Mouse (Mus musculus) brain, adult 2 months (tissue): Measurements from ENCODE around the gene Adtrp.
A peak's percentile ranks its signal among the peaks of the same experiment; 100 is the strongest.

Experiments used
- DNase-seq: peaks from one replicate; pipeline ENCODE4 v3.0.0; 2011; ENCODE audit warnings: low read depth, low spot score

The Adtrp gene

GRCm38 (mm10) chr13:41828296-41828754, 19.2 kb downstream of the Adtrp start:
- no peak for DNase-seq

DNA sequence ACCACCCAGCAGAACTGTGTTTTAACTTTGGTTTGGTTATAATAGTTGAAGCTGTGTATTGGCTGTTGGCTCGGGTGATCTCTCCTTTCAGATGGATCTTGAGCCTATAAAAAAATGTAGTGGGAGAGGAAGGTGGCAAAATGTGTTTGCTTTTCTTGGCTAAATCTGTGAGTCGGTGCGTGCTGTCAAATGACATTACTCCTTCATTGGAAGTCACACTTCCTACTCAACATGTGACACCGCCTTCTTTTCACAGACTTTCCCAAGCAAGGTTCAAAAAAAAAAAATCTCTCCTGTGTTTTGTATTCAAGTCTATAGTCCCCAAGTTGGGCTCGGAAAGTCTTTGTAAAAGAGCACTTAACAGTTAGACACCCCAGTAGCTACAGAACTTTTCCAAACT, 19.9 kb downstream of the Adtrp start:
- DNase-seq = peak; percentile 87

GRCm38 (mm10) chr13:41825379-41825966, 22.0 kb downstream of the Adtrp start:
- peak; percentile 43 for DNase-seq

DNA sequence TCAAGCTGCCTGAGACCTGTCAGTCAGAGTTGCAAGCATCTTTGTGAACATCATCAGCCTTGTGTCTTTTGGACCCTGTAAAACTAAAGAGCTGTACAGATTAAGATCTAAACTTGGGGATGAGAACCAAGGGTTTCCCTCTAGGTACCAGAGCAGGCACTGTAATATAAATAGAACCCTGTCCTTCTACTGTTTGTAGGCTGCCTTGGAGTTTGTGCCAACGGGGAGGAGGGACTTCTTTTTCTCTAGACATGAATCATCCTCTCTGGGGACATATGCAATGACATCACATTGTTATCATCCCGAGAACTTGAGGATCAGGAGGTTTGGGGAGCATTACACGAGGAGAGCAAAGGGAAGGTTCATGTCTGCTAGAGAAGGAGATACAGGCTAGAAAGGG, 24.4 kb downstream of the Adtrp start:
- DNase-seq = peak; percentile 86

GRCm38 (mm10) chr13:41822617-41823016, 24.9 kb downstream of the Adtrp start:
- DNase-seq = peak; percentile 91

GRCm38 (mm10) chr13:41822091-41822490, 25.4 kb downstream of the Adtrp start:
- DNase-seq = no peak

DNA sequence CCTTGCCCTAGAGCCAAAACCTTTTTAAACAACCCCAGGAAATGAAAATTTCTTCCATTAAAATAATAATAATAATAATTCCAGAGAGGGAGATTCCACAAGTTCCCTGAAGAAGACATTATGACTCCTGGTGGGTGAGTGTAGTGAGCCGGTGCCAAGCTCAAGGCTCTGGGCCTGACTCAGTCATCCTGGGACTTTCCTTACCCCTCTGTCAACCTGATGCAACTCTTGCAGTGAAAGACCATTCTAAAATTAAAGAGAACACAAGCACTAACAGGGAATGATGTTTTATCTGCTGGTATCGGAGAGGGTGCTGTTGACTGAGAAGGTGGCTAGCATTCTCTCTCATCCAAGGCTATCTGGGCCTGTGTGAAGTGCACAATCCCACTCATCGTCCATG, 26.5 kb downstream of the Adtrp start:
- no peak for DNase-seq

- DNase-seq = peak; percentile 78
These were observed 27.6 kb downstream of the Adtrp start for GRCm38 (mm10) chr13:41819918-41820317.

GRCm38 (mm10) chr13:41819484-41819883, 28.0 kb downstream of the Adtrp start:
- peak; percentile 47 for DNase-seq

GRCm38 (mm10) chr13:41817583-41817982, 29.9 kb downstream of the Adtrp start:
- no peak for DNase-seq

GRCm38 (mm10) chr13:41816643-41817042, 30.8 kb downstream of the Adtrp start:
- DNase-seq = no peak

DNA sequence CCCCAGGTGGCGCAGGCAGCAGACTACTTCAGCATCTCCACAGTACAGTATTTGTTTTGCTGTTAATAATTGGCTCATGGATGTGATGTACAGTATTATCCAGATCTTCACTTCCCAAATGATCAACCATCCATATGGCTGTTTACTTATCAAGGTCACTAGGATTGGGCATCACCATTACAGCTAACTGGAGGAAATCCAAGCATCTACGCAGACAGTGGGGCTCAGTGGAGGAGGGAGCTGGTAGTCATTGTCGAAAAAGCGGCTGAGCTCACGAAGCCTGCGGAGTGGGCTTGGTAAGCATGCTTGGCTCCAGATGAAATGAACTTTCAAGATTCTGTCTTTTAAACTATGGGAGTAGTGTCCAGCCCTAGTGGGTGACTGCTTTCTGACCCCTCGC, 36.7 kb downstream of the Adtrp start:
- no peak for DNase-seq

- no peak for DNase-seq
These were observed 39.7 kb downstream of the Adtrp start for GRCm38 (mm10) chr13:41807815-41808214.

DNA sequence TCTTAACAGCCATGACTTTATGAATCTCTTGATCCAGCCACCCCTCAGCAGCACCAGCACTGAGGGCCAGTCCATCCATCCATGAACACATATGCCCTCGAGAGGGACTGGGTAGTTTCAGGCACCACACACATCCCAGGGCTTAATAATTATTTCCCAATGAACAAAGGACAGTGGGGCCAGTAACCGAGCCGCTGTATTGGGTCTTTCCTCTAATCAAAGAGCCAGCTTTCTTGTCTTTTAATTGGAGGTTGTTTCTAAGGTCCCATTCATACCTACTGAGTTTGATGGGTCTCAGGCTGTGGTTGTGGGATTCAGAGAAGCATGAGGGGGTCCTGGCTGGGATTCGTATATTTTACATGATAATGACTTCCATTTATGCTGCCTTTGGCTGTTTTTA, 40.2 kb downstream of the Adtrp start:
- no peak for DNase-seq

GRCm38 (mm10) chr13:41805138-41805820, 42.2 kb downstream of the Adtrp start:
- DNase-seq = no peak

DNA sequence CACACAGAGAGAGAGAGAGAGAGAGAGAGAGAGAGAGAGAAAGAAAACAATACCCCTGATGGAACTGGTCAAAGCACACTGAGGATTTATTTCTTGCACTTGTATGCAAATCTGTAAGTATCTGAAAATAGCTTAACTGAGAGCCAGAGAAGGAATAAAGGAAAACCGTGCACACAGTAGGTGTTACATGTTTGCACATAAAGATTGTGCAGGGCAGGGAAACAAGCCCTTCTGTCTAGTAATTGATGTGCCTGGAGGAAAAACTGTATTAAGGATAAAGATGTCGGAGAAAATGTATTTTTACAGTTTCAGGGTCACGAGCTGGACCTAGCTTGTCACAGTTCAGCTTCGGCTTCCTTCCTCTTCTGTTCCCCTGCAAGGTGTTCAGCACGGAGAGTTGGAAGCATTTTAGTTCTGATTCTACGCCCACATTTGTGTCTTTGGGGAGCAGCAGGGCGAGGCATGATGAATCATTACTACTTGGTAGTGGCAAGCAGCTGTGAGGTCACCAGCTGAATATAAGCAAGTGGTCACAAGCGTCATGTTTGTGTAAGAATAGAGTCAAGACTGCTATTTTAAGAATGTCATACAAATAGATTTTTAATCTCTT, 43.7 kb downstream of the Adtrp start:
- peak; percentile 73 for DNase-seq

- peak; percentile 92 for DNase-seq
These were observed 46.3 kb downstream of the Adtrp start for GRCm38 (mm10) chr13:41801177-41801636.

GRCm38 (mm10) chr13:41792849-41793248, 54.6 kb downstream of the Adtrp start:
- no peak for DNase-seq

GRCm38 (mm10) chr13:41787863-41788536, 59.5 kb downstream of the Adtrp start:
- peak; percentile 70 for DNase-seq

DNA sequence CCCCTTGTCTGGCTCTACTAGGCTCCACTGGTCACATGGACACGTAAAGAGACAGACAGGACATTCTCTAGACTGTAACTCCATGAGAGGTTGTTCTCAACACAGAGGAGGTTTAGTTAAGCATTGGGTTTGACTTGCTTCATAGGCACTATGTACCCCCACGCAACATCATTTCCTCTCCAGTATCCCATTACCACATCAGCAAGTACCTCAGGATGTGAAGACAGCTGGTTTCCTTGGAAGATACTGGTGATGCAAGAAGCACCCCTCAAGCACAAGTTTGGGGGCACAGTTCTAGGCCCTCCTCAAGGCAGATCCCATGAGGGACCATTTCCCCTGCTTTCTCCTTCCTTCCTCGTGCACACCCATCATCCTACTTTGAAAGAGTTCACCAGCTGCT, 60.8 kb downstream of the Adtrp start:
- DNase-seq = no peak

GRCm38 (mm10) chr13:41784889-41785701, 62.4 kb downstream of the Adtrp start:
- DNase-seq = no peak
